Mouse (Mus musculus) G1E (cell line): Measurements from ENCODE around the gene Mob1b. TPM values are rescaled to one million over a fixed set of nuclear protein-coding genes. Genes with fewer than 3 reads are reported as not detected.

Experiments
- ATAC-seq: 2 replicates; pipeline ENCODE4 v1.8.0; 2016; ENCODE audit warnings: mild to moderate bottlenecking; ENCODE audit not compliant: insufficient number of reproducible peaks, poor library complexity, low FRiP score, severe bottlenecking; ENCODE audit errors: extremely low read depth
- DNase-seq: peaks from one replicate; pipeline ENCODE4 v3.0.0; 2012; ENCODE audit warnings: low spot score
- H3K27me3 ChIP-seq: 2 replicates; pipeline ENCODE4 v1.6.1; 2012; ENCODE audit warnings: mild to moderate bottlenecking, low read length, inconsistent platforms; ENCODE audit not compliant: insufficient read depth
- H3K36me3 ChIP-seq: replicated peaks from 2 replicates; pipeline ENCODE3; 2012; ENCODE audit warnings: mild to moderate bottlenecking, inconsistent platforms
- H3K4me1 ChIP-seq: 2 replicates; pipeline ENCODE4 v1.6.1; 2012; ENCODE audit warnings: low read depth, low read length, inconsistent platforms, mixed read lengths; ENCODE audit not compliant: insufficient read depth
- H3K4me3 ChIP-seq: 2 replicates; pipeline ENCODE4 v1.5.1; 2012; ENCODE audit warnings: low read depth, mild to moderate bottlenecking, inconsistent platforms, low read length, moderate library complexity, mixed read lengths
- H3K9me3 ChIP-seq: replicated peaks from 2 replicates; pipeline ENCODE4 v1.6.1; 2012; ENCODE audit warnings: inconsistent platforms
- CTCF ChIP-seq: IDR thresholded peaks from 2 replicates; pipeline ENCODE4 v1.5.1; 2012; ENCODE audit warnings: low read depth, low read length, inconsistent platforms, mixed read lengths
- GATA1 ChIP-seq: IDR thresholded peaks from 2 replicates; pipeline ENCODE4 v1.6.1; 2012; ENCODE audit warnings: borderline replicate concordance, low read length, inconsistent platforms, mixed read lengths
- GATA2 ChIP-seq: IDR thresholded peaks from 2 replicates; pipeline ENCODE4 v1.6.1; 2012; ENCODE audit warnings: low read depth, low read length, inconsistent platforms, borderline replicate concordance
- POLR2AphosphoS5 ChIP-seq: IDR thresholded peaks from 2 replicates; pipeline ENCODE4 v1.6.1; 2012; ENCODE audit warnings: low read depth, low read length, inconsistent platforms; ENCODE audit not compliant: insufficient replicate concordance
- TAL1 ChIP-seq: conservative IDR thresholded peaks from 2 replicates; pipeline ENCODE4 v1.6.1; 2012; ENCODE audit warnings: low read depth, low read length, inconsistent platforms, mixed read lengths
- polyA plus RNA-seq: library from polyadenylated mRNA; stranded (reverse); fragments of >175 nt; gene quantifications from 2 replicates; pipeline ENCODE4 v1.2.3, GENCODE M21; 2012
- total RNA-seq, 2 experiments: library from RNA; stranded (forward) in 1 of 2; stranded (reverse) in 1 of 2; fragments of 200-1000 nt in 1 of 2; fragments of >200 nt in 1 of 2; fragmentation: Nextera tagmentation in 1 of 2; gene quantifications; 2 replicates each; pipeline ENCODE4 v1.2.3; 2014 to 2017

The Mob1b gene
- total and polyA plus RNA-seq, 3 experiments = 18.4 to 47.9 (median 20.7) TPM

DNA sequence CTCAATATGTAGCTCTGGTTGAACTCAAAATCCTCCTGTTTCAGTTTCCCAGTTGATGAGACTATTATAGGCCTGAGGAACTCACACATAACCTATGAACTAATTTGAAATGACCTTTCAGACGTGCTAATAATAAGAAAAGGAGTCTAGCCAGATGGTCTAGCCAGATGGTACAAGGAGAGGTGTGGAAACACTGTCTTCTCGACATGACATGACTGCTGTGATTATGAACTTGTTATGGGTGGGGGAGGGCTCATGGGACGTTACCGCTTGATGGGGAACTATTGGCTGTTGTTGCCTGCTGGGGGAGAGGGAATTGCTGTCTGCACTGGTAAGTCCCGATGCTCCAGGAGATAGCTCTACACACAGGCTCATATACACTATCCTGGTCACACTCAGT lies 23.4 kb upstream of the Mob1b start:
- no peak for TF ChIP-seq POLR2AphosphoS5
- no peak for TF ChIP-seq CTCF
- Histone ChIP-seq H3K4me3 (no peak overlapping the region), H3K4me1 (no peaks in the 10 kb centered on the region), H3K27me3 (peaks cover 21% of the 10 kb centered on the region), H3K9me3 (no peaks in the 10 kb centered on the region), H3K36me3 (no peaks in the 10 kb centered on the region)
- ATAC-seq = no peak
- no peak for DNase-seq

DNA sequence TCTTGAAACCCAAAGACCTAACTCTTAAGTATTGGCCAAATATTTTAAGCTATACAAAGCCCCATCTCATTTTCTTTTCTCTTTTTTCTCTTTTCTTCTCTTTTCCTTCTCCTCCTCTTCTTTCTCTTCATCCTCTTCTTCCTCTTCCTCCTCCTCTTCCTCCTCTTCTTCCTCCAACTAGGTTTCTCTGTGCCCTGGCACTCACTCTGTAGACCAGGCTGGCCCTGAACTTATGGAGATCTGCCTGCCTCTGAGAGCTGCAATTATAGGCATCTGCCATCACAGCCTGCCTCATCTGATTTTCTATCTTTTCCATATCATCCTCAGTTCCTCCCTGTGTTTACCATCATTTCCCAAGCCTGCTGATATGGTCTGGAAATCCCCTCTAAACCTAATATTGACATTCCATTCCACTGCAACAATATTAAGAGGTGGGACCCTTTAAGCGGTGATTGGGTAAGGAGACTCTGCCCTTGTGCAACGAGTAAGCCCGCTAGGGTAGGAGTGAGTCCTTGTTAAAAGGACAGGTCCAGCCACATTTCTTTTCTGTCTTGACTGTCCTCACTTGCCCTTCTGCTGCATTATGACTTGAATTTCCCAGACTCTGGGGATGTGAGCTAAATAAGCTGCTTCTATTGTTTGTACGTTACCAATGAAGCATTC lies 21.3 kb upstream of the Mob1b start:
- peaks cover 24% of the 10 kb centered on the region for H3K27me3 ChIP-seq
- DNase-seq = no peak
- no peaks in the 10 kb centered on the region for H3K4me1 ChIP-seq
- TF ChIP-seq POLR2AphosphoS5 (no peak), GATA1 (no peak), GATA2 (no peak), CTCF (no peak), TAL1 (no peak)
- H3K4me3 ChIP-seq = no peak overlapping the region
- ATAC-seq = no peak
- H3K36me3 ChIP-seq = no peaks in the 10 kb centered on the region
- H3K9me3 ChIP-seq = no peaks in the 10 kb centered on the region

DNA sequence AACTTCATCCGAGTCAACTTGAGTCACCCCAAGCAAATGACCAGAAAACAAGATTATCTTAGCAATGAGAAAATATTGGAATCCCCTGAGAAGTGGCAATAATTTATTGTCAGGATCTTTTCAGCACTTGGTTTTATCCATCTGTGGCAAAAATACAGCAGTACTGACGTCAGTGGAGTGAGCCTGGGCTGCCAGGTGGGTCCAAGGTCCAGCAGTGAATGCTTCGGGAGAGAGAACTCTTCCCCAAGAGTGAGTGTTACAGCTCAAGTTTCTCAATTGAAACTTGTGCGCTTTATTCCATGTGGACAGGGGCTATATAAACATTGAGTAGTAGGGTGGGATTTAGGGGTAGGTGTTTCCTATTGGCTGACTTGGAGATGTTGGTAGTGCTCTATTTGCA lies 18.6 kb upstream of the Mob1b start:
- no peak overlapping the region for H3K4me3 ChIP-seq
- no peak for ATAC-seq
- H3K9me3 ChIP-seq = no peaks in the 10 kb centered on the region
- no peaks in the 10 kb centered on the region for H3K36me3 ChIP-seq
- no peak for TF ChIP-seq CTCF
- no peak for TF ChIP-seq GATA2
- no peak for TF ChIP-seq GATA1
- TF ChIP-seq TAL1 = no peak
- TF ChIP-seq POLR2AphosphoS5 = no peak
- H3K27me3 ChIP-seq = peaks cover 31% of the 10 kb centered on the region
- no peaks in the 10 kb centered on the region for H3K4me1 ChIP-seq
- no peak for DNase-seq

DNA sequence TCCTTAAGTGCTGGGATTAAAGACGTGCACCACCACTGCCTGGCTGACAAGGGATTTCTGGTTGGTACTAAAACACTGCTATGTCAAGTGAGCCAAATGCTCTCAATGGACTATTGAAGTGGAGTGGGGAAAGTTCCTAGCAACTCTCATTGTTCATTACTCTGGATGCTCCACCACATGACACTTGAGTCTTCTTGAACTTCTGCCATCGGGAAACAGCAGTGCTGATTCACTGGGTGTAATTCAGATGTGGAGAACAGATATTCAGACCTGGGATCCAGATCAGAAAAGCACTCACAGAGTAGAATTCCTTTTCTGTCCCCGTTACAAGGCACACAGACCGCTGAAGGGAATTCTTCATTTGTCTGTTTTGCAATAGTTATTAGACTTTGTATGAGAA lies 17.1 kb upstream of the Mob1b start:
- DNase-seq (no peak), ATAC-seq (no peak)
- Histone ChIP-seq H3K9me3 (peaks cover 3% of the 10 kb centered on the region), H3K36me3 (no peaks in the 10 kb centered on the region), H3K27me3 (peaks cover 30% of the 10 kb centered on the region), H3K4me1 (no peaks in the 10 kb centered on the region), H3K4me3 (no peak overlapping the region)
- TF ChIP-seq POLR2AphosphoS5 = no peak
- no peak for TF ChIP-seq GATA1
- TF ChIP-seq GATA2 = no peak
- TF ChIP-seq CTCF = no peak
- TF ChIP-seq TAL1 = no peak

DNA sequence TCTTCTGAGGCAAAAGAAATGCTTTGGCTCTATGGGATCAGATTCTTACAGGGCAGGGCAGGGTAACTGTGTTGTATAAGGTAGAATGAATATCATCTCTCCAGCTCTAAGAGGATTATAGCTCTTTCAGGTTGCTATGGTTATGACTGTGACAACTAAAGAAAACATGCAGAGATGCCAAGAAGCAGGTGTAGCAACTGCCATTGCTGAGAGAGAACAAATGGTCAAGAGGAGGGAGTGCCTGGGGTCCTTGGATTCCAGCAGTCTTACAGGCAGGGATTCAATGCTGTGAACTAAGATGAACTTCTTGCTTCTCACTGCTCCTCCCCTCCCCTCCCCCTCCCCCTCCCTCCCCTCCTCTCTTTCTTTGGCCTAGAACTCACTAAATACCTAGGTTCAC lies 9.5 kb upstream of the Mob1b start:
- DNase-seq = no peak
- Histone ChIP-seq H3K27me3 (peaks cover 20% of the 10 kb centered on the region), H3K36me3 (no peaks in the 10 kb centered on the region), H3K9me3 (peaks cover 4% of the 10 kb centered on the region), H3K4me3 (no peak overlapping the region), H3K4me1 (no peaks in the 10 kb centered on the region)
- TF ChIP-seq POLR2AphosphoS5 = no peak
- TF ChIP-seq TAL1 = no peak
- TF ChIP-seq GATA2 = no peak
- TF ChIP-seq CTCF = no peak
- no peak for TF ChIP-seq GATA1
- ATAC-seq = no peak

DNA sequence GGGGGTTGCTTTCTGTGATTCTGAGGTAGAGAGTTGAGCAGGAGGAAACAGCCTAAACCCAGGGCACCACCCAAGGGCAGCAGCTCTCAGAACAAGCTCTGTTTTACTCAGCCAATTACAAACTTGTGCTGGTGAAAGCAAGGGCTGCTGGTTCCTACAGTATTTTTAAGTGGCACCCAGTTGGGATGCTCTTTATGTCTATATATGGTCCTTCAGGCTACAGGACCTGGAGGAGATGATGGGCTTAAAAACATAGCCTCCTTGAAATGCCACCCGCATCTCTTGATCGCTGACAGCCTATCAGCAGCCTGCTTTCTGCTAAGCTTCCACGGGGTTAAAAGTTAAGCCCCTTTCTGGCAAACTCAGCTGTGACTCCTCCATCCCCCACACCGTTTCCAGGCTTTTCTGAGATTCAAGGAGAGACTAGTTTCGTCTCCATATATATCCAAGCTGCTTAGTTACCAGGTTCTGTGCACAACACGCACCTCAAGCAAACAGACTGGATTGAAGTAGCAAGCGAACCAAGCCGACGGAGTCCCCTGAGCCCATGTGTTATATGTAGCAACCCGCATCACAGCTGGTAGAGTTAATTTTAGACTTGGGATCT lies 8.9 kb upstream of the Mob1b start:
- H3K9me3 ChIP-seq = peaks cover 4% of the 10 kb centered on the region
- TF ChIP-seq GATA1 (no peak), POLR2AphosphoS5 (no peak), CTCF (no peak), GATA2 (no peak), TAL1 (no peak)
- ATAC-seq = no peak

More for the DNA sequence above, 8.9 kb upstream of the Mob1b start:
- no peaks in the 10 kb centered on the region for H3K4me1 ChIP-seq
- no peaks in the 10 kb centered on the region for H3K36me3 ChIP-seq
- no peak overlapping the region for H3K4me3 ChIP-seq
- no peak for DNase-seq
- peaks cover 19% of the 10 kb centered on the region for H3K27me3 ChIP-seq
